Mouse (Mus musculus) lung, adult 10 weeks (tissue): ENCODE results near the gene Olfr1324. TPM values are rescaled to one million over a fixed set of nuclear protein-coding genes. Genes with fewer than 3 reads are reported as not detected.

ENCODE experiments used
- polyA plus RNA-seq: library from polyadenylated mRNA; stranded (reverse); fragments of 350-450 nt; fragmentation: Illumina TruSeq; extraction: RNeasy Lipid Tissue Mini Kit (QIAGEN cat#74804); gene quantifications from one replicate; pipeline ENCODE4 v1.2.3, GENCODE M21; 2014; ENCODE audit warnings: low read depth, low replicate concordance; ENCODE audit not compliant: insufficient read depth

The Olfr1324 gene
- not detected for polyA plus RNA-seq

GRCm38 (mm10) chrX:50428398-50428797 is at the start of gene Olfr1324:
Olfr1324 (minus strand) TSS chrX:50428498.

